Comparison of ENCODE assay signal across 8 mouse cellular contexts in genomic region chr12:70452143-70452542, GRCm38 (mm10). TPM values are rescaled to one million over a fixed set of nuclear protein-coding genes. Genes with fewer than 3 reads are reported as not detected.
DNase-seq lines count a peak whose midpoint lies in the region; ATAC-seq and TF ChIP-seq lines count a peak whose summit lies in the region.

No protein-coding gene starts in this region.

- intact Hi-C loops in heart, postnatal 36 days (cut with DNase I): loop anchor here (10.0 kb wide), 1 partner anchor 683 kb away; the partner anchor contains the start of genes 2700049A03Rik and Timm9

- peak overlapping the region; percentile 84 for H3K4me3 ChIP-seq in heart, embryonic 11.5 days (ENCODE audit: low read depth, low read length)
- H3K4me3 ChIP-seq in bone marrow macrophage, adult 2 months (ENCODE audit: insufficient read depth, low read length): peak overlapping the region; percentile 66
- H3K4me3 ChIP-seq in hindbrain, embryonic 10.5 days: peak overlapping the region; percentile 72
- H3K4me3 ChIP-seq in thymus, adult 2 months (ENCODE audit: control insufficient read depth, insufficient read depth, low read length): no peak overlapping the region

- TF ChIP-seq CTCF in bone marrow macrophage, adult 2 months (IDR thresholded peaks at IDR 0.05; ENCODE audit: low read depth, low read length): no peak
- TF ChIP-seq CTCF in thymus, adult 2 months (IDR thresholded peaks at IDR 0.05; ENCODE audit: borderline replicate concordance, control insufficient read depth, extremely low read depth, insufficient read depth, low read length, poor library complexity): no peak

- H3K36me3 ChIP-seq in heart, embryonic 11.5 days (ENCODE audit: control insufficient read depth, insufficient read depth, low read length): no peaks in the 10 kb centered on the region
- peaks cover 12% of the 10 kb centered on the region for H3K36me3 ChIP-seq in hindbrain, embryonic 10.5 days
- peaks cover 4% of the 10 kb centered on the region; the same call in 1 of the 2 replicates for H3K36me3 ChIP-seq in thymus, adult 2 months (ENCODE audit: control insufficient read depth, insufficient read depth, low read length)

- no peaks in the 10 kb centered on the region for H3K9me3 ChIP-seq in heart, embryonic 11.5 days (replicated peaks; ENCODE audit: control insufficient read depth, low read length)
- no peaks in the 10 kb centered on the region for H3K9me3 ChIP-seq in hindbrain, embryonic 10.5 days

- H3K27ac ChIP-seq in heart, embryonic 11.5 days (ENCODE audit: low read depth, low read length): peak overlapping the region; percentile 68
- H3K27ac ChIP-seq in bone marrow macrophage, adult 2 months (ENCODE audit: insufficient read depth, low read depth, low read length): no peak overlapping the region
- H3K27ac ChIP-seq in hindbrain, embryonic 10.5 days: peak overlapping the region; percentile 95
- H3K27ac ChIP-seq in thymus, adult 2 months (ENCODE audit: control insufficient read depth, insufficient read depth, low read length): no peak overlapping the region

- DNase-seq in heart, postnatal 36 days: no peak
- no peak for DNase-seq in hindbrain, embryonic 10.5 days (ENCODE audit: low spot score)
- no peak for DNase-seq in cerebellum, adult 11-12 months
- no peak for DNase-seq in thymus, postnatal 14 days
- DNase-seq in thymus, adult 2 months: no peak

- TF ChIP-seq POLR2A in bone marrow macrophage, adult 2 months (IDR thresholded peaks at IDR 0.05; ENCODE audit: borderline replicate concordance, low read depth, low read length): no peak
- no peak for TF ChIP-seq POLR2A in thymus, adult 2 months (IDR thresholded peaks at IDR 0.05; ENCODE audit: control insufficient read depth, extremely low read depth, insufficient read depth, low read length, poor library complexity)

- H3K4me2 ChIP-seq in heart, embryonic 11.5 days: peak overlapping the region; percentile 60

- H3K27me3 ChIP-seq in heart, embryonic 11.5 days (ENCODE audit: control insufficient read depth, insufficient read depth, low read length): no peaks in the 10 kb centered on the region
- no peaks in the 10 kb centered on the region for H3K27me3 ChIP-seq in hindbrain, embryonic 10.5 days (ENCODE audit: insufficient read depth, poor library complexity, severe bottlenecking)
- no peaks in the 10 kb centered on the region for H3K27me3 ChIP-seq in thymus, adult 2 months (ENCODE audit: control insufficient read depth, insufficient read depth, low read length)

- ATAC-seq in heart, embryonic 11.5 days (replicated peaks; ENCODE audit: insufficient number of reproducible peaks, low FRiP score, low TSS enrichment): peak; percentile 60
- ATAC-seq in megakaryocyte-erythroid progenitor cell, adult 5-6 weeks (replicated peaks; ENCODE audit: low FRiP score, low TSS enrichment, poor library complexity, severe bottlenecking): peak; percentile 83

- H3K9ac ChIP-seq in heart, embryonic 11.5 days (ENCODE audit: low read depth, low read length): peak overlapping the region; percentile 71

- H3K4me1 ChIP-seq in heart, embryonic 11.5 days (ENCODE audit: control insufficient read depth, insufficient read depth, low read length): peaks cover 9% of the 10 kb centered on the region
- H3K4me1 ChIP-seq in bone marrow macrophage, adult 2 months (ENCODE audit: control insufficient read depth, insufficient read depth, low read length): peaks cover 23% of the 10 kb centered on the region
- H3K4me1 ChIP-seq in hindbrain, embryonic 10.5 days (replicated peaks): peaks cover 24% of the 10 kb centered on the region
- 0 out of 2 replicates have a peak, but pooled peaks cover 2% of the 10 kb centered on the region for H3K4me1 ChIP-seq in thymus, adult 2 months (replicated peaks; ENCODE audit: control insufficient read depth, insufficient read depth, low read length)

- WGBS in heart, embryonic 11.5 days (ENCODE audit: insufficient replicate concordance): 65% methylated on average over 2 of the region's 2 CpGs
- WGBS in hindbrain, embryonic 10.5 days: 90% methylated on average over 2 of the region's 2 CpGs
- 70% methylated on average over 2 of the region's 2 CpGs for WGBS in thymus, adult 2 months

RNA-seq across cellular contexts. Expression of gene Tmx1, which starts 0.8 kb away (rescaled TPM):
- polyA plus RNA-seq in heart, embryonic 11.5 days (2014; fragmentation: Nextera tagmentation; extraction: Ambion mirVana): 62.8 and 87.0 TPM in 2 replicates
- 10 to 100 TPM; 37.7 to 38.6 TPM for total RNA-seq in heart, postnatal 36 days (2021)
- polyA plus RNA-seq in bone marrow macrophage, adult 2 months (2012; ENCODE audit: insufficient read depth, insufficient read length, missing spikeins): 76.9 and 80.7 TPM in 2 replicates
- polyA plus RNA-seq in hindbrain, embryonic 10.5 days (2016; fragmentation: Nextera tagmentation; extraction: Ambion mirVana): 114 and 127 TPM in 2 replicates
- 46.7 and 61.9 TPM in 2 replicates for total RNA-seq in megakaryocyte-erythroid progenitor cell, adult 5-6 weeks (2014; fragmentation: Nextera tagmentation)
- 107 and 155 TPM in 2 replicates for total RNA-seq in megakaryocyte-erythroid progenitor cell, adult 5-6 weeks (2017)
- polyA plus RNA-seq in thymus, adult 2 months (2012; rRNA removed): 10.3 and 11.1 TPM in 2 replicates

Comparison
In these comparisons a context has a peak if more than half of its experiments do, and no peak if none do; other contexts are left out.
1. H3K27ac ChIP-seq: peak in heart, embryonic 11.5 days (single experiment) and hindbrain, embryonic 10.5 days (single experiment); none in bone marrow macrophage, adult 2 months (single experiment) and thymus, adult 2 months (single experiment).